Mouse (Mus musculus): ENCODE results near the gene Pemt. TPM values are rescaled to one million over a fixed set of nuclear protein-coding genes. Genes with fewer than 3 reads are reported as not detected.

Gene Pemt
- total RNA-seq, 2 experiments from 2014 or later: 1.6 to 3.0 TPM

DNA sequence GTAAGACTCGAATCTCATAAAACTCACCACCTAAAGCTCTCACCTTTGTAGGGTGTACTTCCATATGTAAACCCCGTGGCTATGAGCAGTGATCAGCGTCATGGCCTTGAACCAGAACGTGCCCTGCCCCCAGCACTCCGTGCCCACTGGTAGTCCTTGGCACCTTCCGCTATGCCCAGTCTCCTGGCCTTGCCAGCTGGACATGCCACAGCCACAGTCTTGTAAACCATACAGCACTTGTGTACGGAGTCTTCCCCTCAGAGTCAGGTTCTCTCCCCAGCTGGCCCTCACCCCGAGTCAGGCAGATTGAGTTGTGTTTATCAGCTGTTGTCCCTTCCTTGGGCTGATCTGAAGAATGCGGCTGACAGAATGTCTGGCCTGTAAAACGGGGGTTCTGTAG is 12.2 kb upstream of the Pemt start:
- DNase-seq (ENCODE audit: low spot score): no peak
- intact Hi-C loops (cut with DNase I): no loop called here

DNA sequence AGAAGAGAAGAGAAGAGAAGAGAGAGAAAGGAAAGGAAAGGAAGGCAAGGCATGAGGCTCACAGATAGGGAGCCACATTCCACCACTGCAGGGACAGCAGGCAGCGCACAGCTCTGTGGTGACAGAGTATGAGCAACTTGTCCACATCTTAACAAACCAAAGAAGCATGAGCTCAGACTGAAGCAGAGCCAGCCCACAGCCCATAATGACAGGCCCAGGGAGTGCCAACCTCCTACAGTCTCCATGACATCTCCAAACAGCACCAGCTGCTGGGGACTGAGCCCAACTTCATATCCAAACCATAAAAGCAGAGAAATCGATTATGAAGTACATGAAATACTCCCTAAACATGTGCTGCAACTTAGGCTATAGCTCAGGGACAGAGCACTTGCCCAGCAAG is 11.7 kb upstream of the Pemt start:
- intact Hi-C loops (cut with DNase I): no loop called here
- DNase-seq (ENCODE audit: low spot score): no peak

DNA sequence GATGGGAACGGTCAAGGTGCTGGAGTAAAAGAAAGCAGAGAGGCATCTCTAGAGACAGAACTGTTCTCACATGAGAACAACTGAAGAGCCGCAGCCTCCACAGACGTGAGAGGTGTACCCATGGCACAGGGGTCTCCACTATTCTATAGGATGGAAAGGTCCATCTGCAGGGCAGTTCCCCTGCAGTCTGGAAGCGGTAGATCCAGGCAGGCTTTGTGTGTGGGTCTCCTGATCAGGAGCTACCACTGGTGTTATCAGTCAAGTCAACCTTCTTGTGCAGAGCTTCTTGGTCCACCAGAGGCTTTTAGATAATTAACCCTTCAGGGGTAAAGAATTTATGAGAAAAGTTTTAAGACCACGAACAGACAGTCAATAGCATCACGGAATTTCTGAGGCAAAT is 10.2 kb upstream of the Pemt start:
- intact Hi-C loops (cut with DNase I): no loop called here
- DNase-seq (ENCODE audit: low spot score): no peak

DNA sequence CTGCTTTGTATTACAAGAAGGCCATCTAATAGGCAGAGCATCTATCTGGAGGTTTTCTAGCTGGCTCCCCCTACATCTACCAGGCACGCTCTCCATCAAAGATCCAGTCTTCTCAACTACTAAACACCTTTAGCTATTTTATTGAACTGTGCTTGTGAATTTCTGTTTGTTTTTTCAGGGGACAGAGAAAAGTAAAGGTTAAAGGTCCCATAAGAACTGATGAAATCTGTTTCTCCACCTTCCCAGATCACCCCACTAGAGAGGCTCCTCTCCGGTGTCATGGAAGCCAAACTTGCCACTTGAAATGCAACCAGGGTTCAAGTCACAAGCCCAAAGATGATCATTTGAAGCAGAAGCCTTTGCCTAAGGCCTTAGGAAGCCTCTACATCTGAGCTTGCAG is 2.6 kb upstream of the Pemt start:
- no peak for DNase-seq (ENCODE audit: low spot score)
- intact Hi-C loops (cut with DNase I): no loop called here

DNA sequence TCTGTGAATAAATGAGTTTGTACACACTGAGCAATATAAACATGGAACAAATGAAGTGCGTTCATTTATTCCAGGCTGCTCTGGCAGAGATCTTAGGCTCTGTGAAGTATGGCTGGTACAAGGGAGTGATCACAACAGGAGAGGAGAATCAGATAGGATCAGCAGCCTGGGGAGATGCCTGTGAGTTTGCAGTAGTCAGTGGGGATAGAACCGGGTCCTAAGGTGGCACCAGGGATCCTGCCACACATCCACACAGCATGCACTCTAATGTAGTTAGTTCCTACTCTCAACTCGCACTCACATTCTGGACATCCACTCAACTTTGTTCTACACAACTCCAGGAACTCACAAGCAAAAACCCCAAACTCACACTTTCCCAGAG is 622 bp downstream of the Pemt start:
- intact Hi-C loops (cut with DNase I): no loop called here

DNA sequence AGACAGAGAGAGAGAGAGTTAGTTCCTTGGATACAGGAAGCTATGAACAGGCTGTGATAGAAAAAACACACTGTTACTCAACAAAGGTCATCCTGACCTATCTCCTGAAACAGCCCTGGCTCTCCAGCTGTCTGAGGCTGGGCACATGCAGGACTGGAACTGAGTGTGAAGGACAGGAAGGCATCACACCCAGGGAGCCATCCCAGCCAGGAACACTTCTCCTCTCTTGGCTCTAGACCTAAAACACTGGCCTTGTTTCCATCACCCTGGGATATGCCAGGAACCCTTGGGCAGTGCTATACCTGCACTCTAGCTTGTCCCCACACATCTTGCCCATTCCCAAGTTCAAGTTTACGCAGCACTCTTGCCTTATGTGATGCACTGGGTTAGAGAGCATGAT is 1.5 kb downstream of the Pemt start:
- intact Hi-C loops (cut with DNase I): no loop called here
- no peak for DNase-seq (ENCODE audit: low spot score)

More for the DNA sequence above, 622 bp downstream of the Pemt start:
- no peak for DNase-seq (ENCODE audit: low spot score)

DNA sequence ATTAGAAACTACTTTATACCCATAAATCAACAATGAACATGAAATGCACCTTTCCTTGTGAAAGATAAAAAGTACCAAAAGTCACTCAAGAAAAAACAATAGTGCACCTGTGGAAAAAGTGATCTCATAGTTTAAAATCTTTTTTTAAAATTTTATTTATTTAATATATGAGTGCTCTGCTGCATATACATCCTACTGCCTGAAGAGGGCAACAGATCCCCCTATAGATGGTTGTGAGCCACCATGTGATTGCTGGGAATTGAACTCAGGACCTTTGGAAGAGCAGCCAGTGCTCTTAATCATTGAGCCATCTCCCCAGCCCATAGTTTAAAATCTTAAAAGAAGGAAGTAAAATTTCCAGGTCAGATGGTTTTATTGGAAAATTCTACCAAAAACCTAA is 4.0 kb downstream of the Pemt start:
- DNase-seq (ENCODE audit: low spot score): no peak
- intact Hi-C loops (cut with DNase I): no loop called here

DNA sequence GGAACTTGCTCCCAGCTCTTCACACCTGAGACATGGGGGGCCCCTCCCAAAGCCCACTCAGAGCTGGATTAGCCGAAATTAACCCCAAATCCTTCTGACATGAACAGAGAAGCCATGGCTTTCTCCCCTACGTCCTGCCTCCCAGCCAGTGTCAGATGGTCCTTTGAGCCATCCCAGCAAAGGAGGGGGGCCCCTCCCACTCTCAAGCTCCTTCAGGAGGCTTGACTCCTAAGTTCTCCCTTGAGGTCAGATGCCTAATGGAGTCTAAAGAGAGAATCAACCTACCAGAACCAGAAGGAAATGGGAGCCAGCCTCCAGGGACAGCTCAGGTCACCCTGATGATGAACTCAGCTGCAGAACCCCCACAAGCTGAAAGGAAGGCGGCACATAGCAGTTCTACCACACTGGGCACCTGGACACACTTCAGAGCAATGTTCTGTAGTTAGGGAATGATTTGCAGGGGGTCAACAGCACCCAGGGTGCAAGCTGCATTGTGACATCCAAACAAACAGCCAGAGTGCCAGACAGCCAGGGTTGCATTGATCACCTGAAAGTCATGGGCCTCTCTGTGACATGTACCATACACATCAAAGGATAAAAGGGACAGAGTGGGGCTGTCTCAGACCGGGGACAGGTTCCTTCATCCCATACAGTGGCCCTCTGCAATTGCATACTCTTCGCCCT is 9.6 kb downstream of the Pemt start:
- intact Hi-C loops (cut with DNase I): no loop called here
- no peak for DNase-seq (ENCODE audit: low spot score)

DNA sequence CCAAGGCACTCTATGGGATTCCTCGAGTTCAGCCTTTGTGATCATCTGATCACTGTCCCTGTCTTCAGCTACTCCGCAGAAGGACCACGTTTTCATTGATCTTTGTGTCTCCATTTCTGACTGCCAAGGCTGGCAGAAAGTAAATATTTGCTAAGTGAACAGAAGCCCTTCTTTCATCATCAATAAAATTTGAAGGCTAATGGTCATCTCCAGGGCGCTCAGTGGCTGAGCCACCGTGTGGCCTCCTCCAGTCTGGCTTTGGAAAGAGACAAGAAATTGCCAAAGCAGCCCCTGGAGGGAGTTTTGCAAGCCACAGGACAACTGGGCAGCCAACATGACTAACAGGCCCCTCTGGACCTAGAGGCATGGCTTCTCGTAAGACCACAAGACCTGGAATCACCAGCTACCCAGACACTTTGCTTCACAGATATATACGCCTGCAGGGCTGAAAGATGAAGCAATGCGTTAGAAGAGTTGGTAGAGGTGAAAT is 11.3 kb downstream of the Pemt start:
- intact Hi-C loops (cut with DNase I): no loop called here
- DNase-seq (ENCODE audit: low spot score): no peak

DNA sequence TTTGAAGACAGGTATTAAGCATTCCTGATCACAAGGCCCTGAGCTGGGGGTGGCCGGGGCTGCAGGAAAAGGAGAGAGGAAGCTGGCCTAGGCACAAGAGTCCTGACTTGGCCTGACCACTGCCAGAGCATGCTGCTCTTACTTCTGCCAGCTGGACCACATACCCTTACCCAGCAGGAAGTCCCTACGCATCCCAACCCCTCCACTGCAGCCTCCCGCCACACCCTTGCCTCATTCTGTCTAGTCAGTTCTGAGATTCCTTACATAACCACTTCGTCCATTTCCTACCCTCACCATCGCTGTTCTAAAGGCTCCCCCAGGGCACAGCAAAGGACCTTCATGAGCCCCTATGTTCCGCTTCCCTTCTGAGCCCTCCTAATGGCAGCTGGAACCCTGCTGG is 12.0 kb downstream of the Pemt start:
- intact Hi-C loops (cut with DNase I): no loop called here
- no peak for DNase-seq (ENCODE audit: low spot score)

DNA sequence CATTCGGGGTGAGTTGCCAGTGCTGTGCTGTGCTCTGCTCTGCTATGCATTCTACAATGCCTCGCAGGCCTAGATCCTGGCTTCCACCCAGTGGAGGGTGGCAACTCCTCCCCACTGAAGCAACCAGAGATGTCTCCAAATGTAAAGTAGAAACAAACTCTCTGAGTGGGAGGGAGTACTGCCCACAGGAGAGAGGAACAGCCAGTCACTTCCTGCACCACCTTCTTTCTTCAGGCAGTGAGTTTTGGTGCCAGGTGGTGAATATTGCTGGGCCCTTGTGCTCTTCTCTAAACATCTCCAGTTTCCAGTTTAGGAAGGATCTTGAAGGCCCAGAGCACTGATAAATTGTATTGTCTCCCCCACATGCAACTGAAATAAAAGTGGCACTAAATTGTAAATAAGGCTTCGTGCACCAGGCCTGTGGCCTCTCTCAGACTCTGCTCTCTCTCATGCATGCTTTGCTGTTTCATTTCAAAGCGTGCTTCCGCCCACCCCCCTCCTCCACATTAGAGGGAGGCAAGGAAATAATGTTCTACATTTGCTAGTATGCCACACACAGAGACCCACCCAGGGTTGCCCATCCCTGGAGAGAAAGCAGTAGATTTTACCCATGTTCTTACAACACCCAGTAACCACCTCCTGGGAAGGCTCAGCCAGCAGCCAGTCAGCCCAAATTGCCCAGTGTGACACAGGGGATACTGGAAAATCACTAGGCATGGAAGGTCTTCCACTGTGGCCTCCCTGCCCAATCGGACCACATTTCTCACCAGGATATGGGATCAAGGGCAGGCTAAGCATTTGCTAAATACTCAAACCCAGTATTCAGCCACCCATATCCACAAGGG is 13.5 kb downstream of the Pemt start:
- DNase-seq (ENCODE audit: low spot score): no peak
- intact Hi-C loops (cut with DNase I): no loop called here

DNA sequence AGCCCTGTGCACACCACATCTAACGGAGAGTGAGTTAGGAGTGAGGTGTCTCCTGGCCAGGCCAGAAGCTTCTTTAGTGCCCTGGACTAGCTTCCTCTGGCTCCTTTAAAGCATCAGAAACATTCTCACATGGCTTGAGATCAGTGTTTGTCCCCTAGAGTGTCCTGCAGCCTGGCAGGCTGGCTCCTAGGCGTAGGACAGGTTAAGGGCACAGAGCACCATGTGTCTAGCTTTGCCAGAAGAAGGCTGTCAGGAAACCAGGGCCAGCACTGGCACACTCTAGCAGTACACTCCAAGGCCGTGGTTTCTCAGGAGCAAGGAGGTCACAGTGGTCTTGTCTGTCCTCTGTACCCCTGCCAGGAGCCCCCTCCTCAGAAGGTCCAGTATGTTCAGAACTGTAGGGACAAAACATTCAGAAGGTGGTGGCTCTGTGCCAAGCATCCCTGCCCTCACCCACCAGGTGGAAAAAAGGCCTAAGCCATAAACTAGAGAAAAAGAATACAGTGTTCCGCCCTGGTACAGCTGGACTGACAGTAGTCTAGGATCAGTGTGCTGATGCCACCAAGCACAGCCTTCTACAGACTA is 15.4 kb downstream of the Pemt start:
- intact Hi-C loops (cut with DNase I): no loop called here

DNA sequence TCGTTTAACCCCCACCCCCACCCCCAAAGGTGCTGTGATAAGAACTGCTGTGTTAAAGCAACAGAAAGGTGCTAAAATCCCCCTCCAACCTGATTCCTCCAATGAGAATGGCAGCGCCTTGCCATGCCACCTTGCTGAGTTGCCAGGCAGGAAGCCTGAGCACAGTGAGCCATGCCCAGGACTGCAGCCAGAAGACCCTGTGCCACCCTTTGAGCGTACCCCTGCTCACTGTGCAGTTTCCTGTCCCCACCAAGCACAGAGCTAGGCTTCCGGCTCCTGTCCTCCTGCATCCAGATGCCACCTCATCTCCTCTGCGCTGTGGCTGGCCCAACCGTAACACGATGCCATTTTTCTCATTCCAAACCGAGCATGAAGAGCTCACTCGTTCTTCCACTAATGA is 16.3 kb downstream of the Pemt start:
- intact Hi-C loops (cut with DNase I): loop anchor here (5.0 kb wide), 1 partner anchor 47 kb away; no protein-coding TSS in a partner anchor
- no peak for DNase-seq (ENCODE audit: low spot score)

More for the DNA sequence above, 15.4 kb downstream of the Pemt start:
- DNase-seq (ENCODE audit: low spot score): no peak

DNA sequence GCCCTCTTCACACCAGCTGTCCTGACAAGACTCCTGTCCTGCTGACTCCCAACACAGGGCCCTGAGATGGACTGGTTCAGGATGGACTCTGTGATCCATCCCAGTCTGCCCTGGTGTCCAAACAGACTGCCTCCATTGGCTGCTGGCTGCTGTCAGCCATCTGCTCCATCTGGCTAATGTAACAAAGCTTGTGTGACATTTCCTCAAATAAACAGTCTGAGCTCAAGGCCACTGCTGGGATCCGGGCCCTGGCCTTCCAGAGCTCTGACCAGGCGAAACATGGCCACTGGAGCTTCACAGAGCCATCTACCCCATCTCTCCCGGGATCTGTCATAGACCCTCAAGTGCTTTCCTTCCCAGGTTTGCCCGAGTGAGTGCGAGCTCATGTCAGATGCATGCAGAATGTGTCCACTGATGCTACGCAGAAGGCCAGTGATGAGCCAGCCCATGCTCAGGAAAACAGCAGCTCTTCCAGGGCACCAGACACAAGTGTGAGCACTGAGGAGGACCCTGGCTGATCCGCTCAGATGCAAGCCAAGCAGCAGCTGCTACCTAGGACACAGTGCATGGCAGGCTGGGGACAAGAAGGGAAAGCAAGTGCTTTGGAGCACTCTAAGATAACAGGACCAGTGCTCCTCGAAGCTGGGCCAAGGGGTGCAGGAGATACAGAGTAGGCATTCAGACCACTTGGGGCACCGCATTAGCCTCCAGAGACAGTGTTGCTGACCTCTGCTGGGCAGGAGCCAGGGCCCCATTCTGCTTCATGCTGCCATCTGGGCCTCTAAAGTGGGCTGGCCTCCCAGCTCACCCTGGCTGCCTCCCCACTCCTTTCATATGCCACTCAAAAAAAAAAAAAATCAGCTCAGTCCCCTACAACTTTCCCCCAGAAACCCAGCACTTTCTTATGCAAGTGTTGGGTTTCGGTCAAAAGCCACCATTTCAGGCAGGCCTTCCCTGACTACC is 18.1 kb downstream of the Pemt start:
- no peak for DNase-seq (ENCODE audit: low spot score)
- intact Hi-C loops (cut with DNase I): loop anchor here (1.0 to 5.0 kb wide), 2 partner anchors 49 to 148 kb away; no protein-coding TSS in a partner anchor

DNA sequence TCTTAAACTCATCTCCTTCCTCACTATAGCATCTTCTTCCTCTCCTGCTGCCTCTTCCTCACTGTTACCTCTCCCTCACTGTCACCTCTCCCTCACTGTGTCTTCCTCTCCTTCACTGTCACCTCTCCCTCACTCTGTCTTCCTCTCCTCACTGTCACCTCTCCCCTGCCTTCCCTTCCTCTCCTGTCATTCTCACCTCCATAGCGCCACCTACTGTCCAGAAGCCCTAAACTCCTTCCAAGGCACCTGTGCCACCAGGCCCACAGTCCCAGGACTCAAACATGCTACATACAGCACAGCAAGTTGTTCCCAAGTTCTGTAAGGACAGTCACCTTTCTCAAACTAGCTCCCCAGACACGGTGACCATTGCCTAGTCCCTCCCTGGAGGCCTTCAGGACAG is 19.0 kb downstream of the Pemt start:
- intact Hi-C loops (cut with DNase I): loop anchor here (1.0 to 5.0 kb wide), 2 partner anchors 50 to 147 kb away; no protein-coding TSS in a partner anchor
- peak; percentile 19 for DNase-seq (ENCODE audit: low spot score)

DNA sequence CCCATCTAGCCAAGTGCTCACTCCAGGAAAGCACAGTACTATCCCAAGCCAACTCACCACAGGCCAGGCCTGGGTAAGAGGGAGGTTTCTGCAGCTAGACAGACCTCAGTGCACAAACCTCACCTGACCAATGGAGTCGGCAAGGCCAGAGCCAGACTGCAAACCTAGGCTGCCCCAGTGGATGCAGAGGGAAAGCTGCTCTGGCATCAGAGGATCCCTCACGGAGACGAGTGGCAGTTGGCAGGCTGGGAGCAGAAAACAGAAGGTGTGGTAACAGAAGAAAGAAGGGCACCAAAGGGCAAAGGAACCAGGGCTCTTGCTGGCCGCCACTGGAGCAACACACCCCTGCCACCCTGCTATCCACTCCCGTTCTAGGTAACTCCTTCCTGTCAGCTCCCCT is 20.1 kb downstream of the Pemt start:
- intact Hi-C loops (cut with DNase I): loop anchor here (1.0 to 5.0 kb wide), 2 partner anchors 51 to 61 kb away; no protein-coding TSS in a partner anchor

DNA sequence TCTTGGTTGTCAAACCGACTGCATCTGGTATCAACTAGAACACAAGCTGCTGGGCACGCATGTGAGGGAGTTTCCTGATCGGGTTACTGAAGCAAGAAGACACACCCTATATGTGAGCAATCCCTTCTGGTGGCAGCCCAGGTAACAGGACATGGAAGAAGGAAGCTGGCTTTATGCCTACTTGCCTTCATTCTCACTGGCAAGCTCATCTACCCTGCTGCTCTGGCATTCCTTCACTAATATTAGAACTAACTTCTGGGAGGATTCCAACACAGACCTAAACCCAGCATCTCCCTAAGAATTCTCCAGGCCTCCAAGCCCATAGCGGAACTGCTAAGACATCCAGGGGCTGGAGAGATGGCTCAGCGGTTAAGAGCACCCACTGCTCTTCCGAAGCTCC is 25.1 kb downstream of the Pemt start:
- intact Hi-C loops (cut with DNase I): no loop called here
- no peak for DNase-seq (ENCODE audit: low spot score)

More for the DNA sequence above, 20.1 kb downstream of the Pemt start:
- DNase-seq (ENCODE audit: low spot score): no peak

DNA sequence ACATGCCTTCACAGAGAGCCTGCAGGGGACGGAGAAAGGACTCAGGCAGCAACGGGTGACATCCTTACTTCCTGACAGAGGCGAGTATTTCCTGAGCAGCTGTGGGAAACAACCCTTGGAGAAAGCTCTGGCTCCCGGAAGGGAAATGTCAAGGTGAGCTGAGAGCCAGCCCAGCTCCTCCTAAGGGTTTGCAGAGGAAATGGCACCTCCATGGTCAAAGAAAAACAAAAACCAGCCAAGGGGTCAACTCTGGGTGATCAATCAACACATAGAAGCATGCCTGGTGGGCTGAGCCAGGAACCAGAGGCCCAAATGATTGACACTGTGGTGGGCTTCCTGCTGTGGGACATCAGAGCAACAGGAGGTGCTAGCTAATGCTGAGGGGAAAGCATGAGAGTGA is 29.6 kb downstream of the Pemt start:
- intact Hi-C loops (cut with DNase I): no loop called here

DNA sequence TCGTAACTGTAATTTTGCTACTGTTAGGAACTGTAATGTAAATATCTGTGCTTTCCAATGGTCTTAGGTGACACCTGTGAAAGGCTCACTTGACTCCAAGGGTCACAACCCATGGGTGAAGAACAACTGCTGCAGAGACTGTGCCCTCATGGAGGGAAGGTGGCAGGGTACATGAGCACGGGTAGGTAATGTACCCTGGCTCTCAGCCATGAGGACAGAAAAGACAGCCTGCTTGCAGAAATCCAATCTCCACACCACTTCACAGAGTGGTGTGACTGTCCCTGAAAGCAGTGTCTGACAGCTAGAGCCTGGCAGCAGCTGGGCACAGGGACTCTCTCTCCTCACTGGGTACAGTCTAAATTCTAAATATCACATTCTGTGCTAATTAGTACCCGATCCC is 34.8 kb downstream of the Pemt start:
- intact Hi-C loops (cut with DNase I): no loop called here
- no peak for DNase-seq (ENCODE audit: low spot score)

More for the DNA sequence above, 29.6 kb downstream of the Pemt start:
- no peak for DNase-seq (ENCODE audit: low spot score)

DNA sequence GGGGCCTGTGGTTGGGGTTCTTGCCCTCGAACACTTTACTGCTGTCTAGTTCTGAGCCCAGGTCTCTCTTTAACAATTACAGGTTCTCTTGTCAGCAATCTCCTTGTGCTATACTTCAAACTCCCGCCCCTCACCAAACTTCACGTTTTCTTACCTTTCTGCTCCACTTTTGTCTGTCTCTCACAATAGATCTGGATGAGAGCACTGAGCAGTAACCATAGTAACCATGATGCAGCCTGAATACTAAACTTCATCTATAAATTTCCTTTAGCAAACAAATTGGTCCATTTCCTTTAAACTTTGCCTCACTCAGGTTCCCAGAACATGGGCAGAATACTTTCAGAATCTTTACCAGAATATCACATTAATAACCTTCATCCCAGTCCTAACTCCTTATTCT is 36.8 kb downstream of the Pemt start:
- no peak for DNase-seq (ENCODE audit: low spot score)
- intact Hi-C loops (cut with DNase I): no loop called here
